Mouse (Mus musculus): ENCODE data around the gene Zdhhc18. TPM values are rescaled to one million over a fixed set of nuclear protein-coding genes. Genes with fewer than 3 reads are reported as not detected.

Gene Zdhhc18
- polyA plus RNA-seq, 1 experiment, result 43.8 TPM

GRCm38 (mm10) chr4:133615416-133615815, 34.5 kb downstream of the Zdhhc18 start:
- Histone ChIP-seq H3K4me3 (ENCODE audit: low read depth, low read length) (no peak overlapping the region), H3K9me3 (replicated peaks; ENCODE audit: control insufficient read depth, insufficient read depth, low read length, poor library complexity, severe bottlenecking) (peaks cover 4% of the 10 kb centered on the region; the same call in 1 of the 2 replicates), H3K27me3 (ENCODE audit: control insufficient read depth, insufficient read depth, low read length, poor library complexity, severe bottlenecking) (no peaks in the 10 kb centered on the region), H3K9ac (ENCODE audit: low read depth, poor library complexity, severe bottlenecking) (no peak overlapping the region), H3K27ac (ENCODE audit: insufficient read depth, low read length) (no peak overlapping the region), H3K4me1 (ENCODE audit: control insufficient read depth, insufficient read depth, low read length) (no peaks in the 10 kb centered on the region), H3K36me3 (ENCODE audit: control insufficient read depth, insufficient read depth, low read length, poor library complexity, severe bottlenecking) (peaks cover 6% of the 10 kb centered on the region; the same call in 1 of the 2 replicates)
- no peak for TF ChIP-seq CTCF (IDR thresholded peaks at IDR 0.05; ENCODE audit: low read depth, low read length)
- TF ChIP-seq EP300 (IDR thresholded peaks at IDR 0.05; ENCODE audit: insufficient read depth, low read depth, low read length), result no peak
- no peak for TF ChIP-seq POLR2A (IDR thresholded peaks at IDR 0.05; ENCODE audit: insufficient read depth, low read length)

DNA sequence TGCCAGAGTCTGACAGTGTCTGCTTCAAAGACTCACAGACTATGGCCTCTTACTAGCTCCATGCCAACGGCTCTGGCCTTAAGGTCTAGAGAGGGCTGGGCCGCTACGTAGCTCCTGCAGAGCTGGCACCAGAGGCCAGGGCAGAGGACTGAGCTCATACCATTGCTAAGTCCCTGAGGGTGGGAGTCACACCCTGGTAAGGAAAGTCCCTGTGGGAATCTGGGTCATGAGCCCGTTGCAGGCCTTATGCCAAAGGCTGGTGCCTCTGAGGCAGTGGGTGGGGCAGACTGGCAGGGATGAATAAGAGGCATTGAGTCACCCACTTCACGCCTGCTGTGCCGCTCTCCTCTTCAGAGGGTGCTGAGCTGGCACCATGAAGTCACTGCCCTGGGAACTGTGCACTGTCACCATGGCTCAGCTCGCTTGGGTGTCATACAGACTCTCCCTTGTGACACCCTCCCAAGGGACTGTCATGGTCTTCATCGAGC, 35.6 kb downstream of the Zdhhc18 start:
- TF ChIP-seq POLR2A (IDR thresholded peaks at IDR 0.05; ENCODE audit: insufficient read depth, low read length) (no peak), CTCF (IDR thresholded peaks at IDR 0.05; ENCODE audit: low read depth, low read length) (no peak), EP300 (IDR thresholded peaks at IDR 0.05; ENCODE audit: insufficient read depth, low read depth, low read length) (no peak)
- H3K27ac ChIP-seq (ENCODE audit: insufficient read depth, low read length), result no peak overlapping the region
- H3K9ac ChIP-seq (ENCODE audit: low read depth, poor library complexity, severe bottlenecking), result no peak overlapping the region
- H3K9me3 ChIP-seq (replicated peaks; ENCODE audit: control insufficient read depth, insufficient read depth, low read length, poor library complexity, severe bottlenecking), result peaks cover 4% of the 10 kb centered on the region; the same call in 1 of the 2 replicates
- H3K27me3 ChIP-seq (ENCODE audit: control insufficient read depth, insufficient read depth, low read length, poor library complexity, severe bottlenecking), result no peaks in the 10 kb centered on the region
- H3K4me1 ChIP-seq (ENCODE audit: control insufficient read depth, insufficient read depth, low read length), result no peaks in the 10 kb centered on the region
- peaks cover 6% of the 10 kb centered on the region; the same call in 1 of the 2 replicates for H3K36me3 ChIP-seq (ENCODE audit: control insufficient read depth, insufficient read depth, low read length, poor library complexity, severe bottlenecking)
- no peak overlapping the region for H3K4me3 ChIP-seq (ENCODE audit: low read depth, low read length)

DNA sequence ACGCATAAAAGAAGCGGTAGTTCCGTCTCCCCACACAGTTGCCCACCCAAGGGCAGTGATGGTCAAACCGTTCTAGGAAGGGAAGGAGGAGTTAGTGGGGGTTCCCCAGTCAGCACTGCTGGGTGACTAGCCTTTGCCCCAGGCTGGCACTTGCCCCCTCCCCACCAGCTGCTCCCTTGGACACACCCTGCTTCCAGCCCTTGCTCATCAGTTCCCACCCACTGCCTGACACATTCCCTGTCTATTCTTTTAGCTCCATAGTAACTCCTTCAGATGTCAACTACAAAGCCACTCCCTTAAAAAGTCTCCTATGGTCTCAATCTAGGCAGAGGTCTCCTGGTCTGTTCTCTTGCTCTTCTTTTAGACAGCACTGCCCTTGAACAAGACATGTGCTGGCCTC, 36.1 kb downstream of the Zdhhc18 start:
- Histone ChIP-seq H3K9me3 (replicated peaks; ENCODE audit: control insufficient read depth, insufficient read depth, low read length, poor library complexity, severe bottlenecking) (peaks cover 4% of the 10 kb centered on the region; the same call in 1 of the 2 replicates), H3K36me3 (ENCODE audit: control insufficient read depth, insufficient read depth, low read length, poor library complexity, severe bottlenecking) (peaks cover 6% of the 10 kb centered on the region; the same call in 1 of the 2 replicates), H3K9ac (ENCODE audit: low read depth, poor library complexity, severe bottlenecking) (no peak overlapping the region), H3K4me3 (ENCODE audit: low read depth, low read length) (no peak overlapping the region), H3K27me3 (ENCODE audit: control insufficient read depth, insufficient read depth, low read length, poor library complexity, severe bottlenecking) (no peaks in the 10 kb centered on the region), H3K27ac (ENCODE audit: insufficient read depth, low read length) (no peak overlapping the region), H3K4me1 (ENCODE audit: control insufficient read depth, insufficient read depth, low read length) (no peaks in the 10 kb centered on the region)
- no peak for TF ChIP-seq EP300 (IDR thresholded peaks at IDR 0.05; ENCODE audit: insufficient read depth, low read depth, low read length)

- H3K9me3 ChIP-seq (replicated peaks; ENCODE audit: control insufficient read depth, insufficient read depth, low read length, poor library complexity, severe bottlenecking), result peaks cover 4% of the 10 kb centered on the region; the same call in 1 of the 2 replicates
- TF ChIP-seq POLR2A (IDR thresholded peaks at IDR 0.05; ENCODE audit: insufficient read depth, low read length), result no peak
- TF ChIP-seq EP300 (IDR thresholded peaks at IDR 0.05; ENCODE audit: insufficient read depth, low read depth, low read length), result no peak
- TF ChIP-seq CTCF (IDR thresholded peaks at IDR 0.05; ENCODE audit: low read depth, low read length), result no peak
- H3K4me1 ChIP-seq (ENCODE audit: control insufficient read depth, insufficient read depth, low read length), result no peaks in the 10 kb centered on the region
- no peaks in the 10 kb centered on the region for H3K27me3 ChIP-seq (ENCODE audit: control insufficient read depth, insufficient read depth, low read length, poor library complexity, severe bottlenecking)
- H3K36me3 ChIP-seq (ENCODE audit: control insufficient read depth, insufficient read depth, low read length, poor library complexity, severe bottlenecking), result peaks cover 6% of the 10 kb centered on the region; the same call in 1 of the 2 replicates
- H3K9ac ChIP-seq (ENCODE audit: low read depth, poor library complexity, severe bottlenecking), result no peak overlapping the region
- no peak overlapping the region for H3K4me3 ChIP-seq (ENCODE audit: low read depth, low read length)
- H3K27ac ChIP-seq (ENCODE audit: insufficient read depth, low read length), result no peak overlapping the region
Measured at GRCm38 (mm10) chr4:133613026-133613425, 36.9 kb downstream of the Zdhhc18 start.

GRCm38 (mm10) chr4:133612416-133612815, 37.5 kb downstream of the Zdhhc18 start:
- Histone ChIP-seq H3K4me1 (ENCODE audit: control insufficient read depth, insufficient read depth, low read length) (peaks cover 2% of the 10 kb centered on the region), H3K9ac (ENCODE audit: low read depth, poor library complexity, severe bottlenecking) (no peak overlapping the region), H3K4me3 (ENCODE audit: low read depth, low read length) (no peak overlapping the region), H3K27ac (ENCODE audit: insufficient read depth, low read length) (no peak overlapping the region), H3K9me3 (replicated peaks; ENCODE audit: control insufficient read depth, insufficient read depth, low read length, poor library complexity, severe bottlenecking) (peaks cover 4% of the 10 kb centered on the region; the same call in 1 of the 2 replicates), H3K36me3 (ENCODE audit: control insufficient read depth, insufficient read depth, low read length, poor library complexity, severe bottlenecking) (peaks cover 6% of the 10 kb centered on the region; the same call in 1 of the 2 replicates), H3K27me3 (ENCODE audit: control insufficient read depth, insufficient read depth, low read length, poor library complexity, severe bottlenecking) (no peaks in the 10 kb centered on the region)
- no peak for TF ChIP-seq CTCF (IDR thresholded peaks at IDR 0.05; ENCODE audit: low read depth, low read length)
- TF ChIP-seq POLR2A (IDR thresholded peaks at IDR 0.05; ENCODE audit: insufficient read depth, low read length), result no peak
- TF ChIP-seq EP300 (IDR thresholded peaks at IDR 0.05; ENCODE audit: insufficient read depth, low read depth, low read length), result no peak

DNA sequence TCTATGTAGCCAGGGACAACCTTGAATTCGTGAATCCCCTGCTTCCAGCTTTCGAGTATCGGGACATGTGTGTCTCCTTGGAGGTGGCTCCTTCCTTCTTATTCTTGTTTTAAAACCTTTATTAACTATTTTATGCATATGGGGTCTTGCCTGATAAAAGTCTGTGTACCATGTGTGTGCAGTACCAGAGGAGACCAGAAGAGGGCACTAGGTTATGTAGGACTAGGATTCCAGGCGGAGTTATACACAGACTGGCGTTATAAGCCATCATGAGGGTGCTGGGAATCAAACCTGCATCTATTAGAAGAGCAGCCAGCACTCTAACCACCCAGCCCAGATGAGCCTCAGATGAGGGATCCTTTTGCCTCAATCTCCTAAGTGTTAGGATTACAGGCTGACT, 38.1 kb downstream of the Zdhhc18 start:
- H3K9me3 ChIP-seq (replicated peaks; ENCODE audit: control insufficient read depth, insufficient read depth, low read length, poor library complexity, severe bottlenecking), result peaks cover 4% of the 10 kb centered on the region; the same call in 1 of the 2 replicates
- no peaks in the 10 kb centered on the region for H3K27me3 ChIP-seq (ENCODE audit: control insufficient read depth, insufficient read depth, low read length, poor library complexity, severe bottlenecking)
- peaks cover 2% of the 10 kb centered on the region for H3K4me1 ChIP-seq (ENCODE audit: control insufficient read depth, insufficient read depth, low read length)
- H3K27ac ChIP-seq (ENCODE audit: insufficient read depth, low read length), result no peak overlapping the region
- H3K9ac ChIP-seq (ENCODE audit: low read depth, poor library complexity, severe bottlenecking), result no peak overlapping the region
- no peak overlapping the region for H3K4me3 ChIP-seq (ENCODE audit: low read depth, low read length)
- TF ChIP-seq CTCF (IDR thresholded peaks at IDR 0.05; ENCODE audit: low read depth, low read length), result no peak
- no peak for TF ChIP-seq POLR2A (IDR thresholded peaks at IDR 0.05; ENCODE audit: insufficient read depth, low read length)
- TF ChIP-seq EP300 (IDR thresholded peaks at IDR 0.05; ENCODE audit: insufficient read depth, low read depth, low read length), result no peak
- H3K36me3 ChIP-seq (ENCODE audit: control insufficient read depth, insufficient read depth, low read length, poor library complexity, severe bottlenecking), result peaks cover 6% of the 10 kb centered on the region; the same call in 1 of the 2 replicates

Data from ES-Bruce4 (cell line).